Mouse (Mus musculus) retina, postnatal 1 day (tissue): ENCODE measurements at regions not wholly inside any gene's neighbourhood (a gene's known extent, or its start where the extent isn't known, plus 50 kb on each side); places are given as distances from the start of the nearest gene placed in this dataset.

Source experiments
- DNase-seq: peaks from one replicate; pipeline ENCODE4 v3.0.0-alpha.2; 2012

GRCm38 (mm10) chr12:77997916-77998315, 196.1 kb upstream of the Gm6657 start:
- no peak for DNase-seq

- DNase-seq = no peak
Measured at GRCm38 (mm10) chr12:78000401-78000800, 193.6 kb upstream of the Gm6657 start.

- no peak for DNase-seq
Measured at GRCm38 (mm10) chr12:78001846-78002245, 192.2 kb upstream of the Gm6657 start.

GRCm38 (mm10) chr12:78033766-78034165, 160.3 kb upstream of the Gm6657 start:
- DNase-seq = peak; percentile 53

- DNase-seq = no peak
Measured at GRCm38 (mm10) chr12:78046582-78046981, 147.5 kb upstream of the Gm6657 start.

GRCm38 (mm10) chr12:78055956-78056355, 138.1 kb upstream of the Gm6657 start:
- peak; percentile 74 for DNase-seq

GRCm38 (mm10) chr12:78057166-78057565, 136.9 kb upstream of the Gm6657 start:
- no peak for DNase-seq

- DNase-seq = no peak
Measured at GRCm38 (mm10) chr12:78059965-78060364, 134.1 kb upstream of the Gm6657 start.

GRCm38 (mm10) chr12:78066024-78066423, 128.0 kb upstream of the Gm6657 start:
- no peak for DNase-seq

GRCm38 (mm10) chr12:78072935-78073334, 121.1 kb upstream of the Gm6657 start:
- no peak for DNase-seq

GRCm38 (mm10) chr12:78074290-78074802, 119.7 kb upstream of the Gm6657 start:
- DNase-seq = no peak

- no peak for DNase-seq
Measured at GRCm38 (mm10) chr12:78077285-78077684, 116.8 kb upstream of the Gm6657 start.

- no peak for DNase-seq
Measured at GRCm38 (mm10) chr12:78082163-78082562, 111.9 kb upstream of the Gm6657 start.

GRCm38 (mm10) chr12:78086016-78086415, 108.0 kb upstream of the Gm6657 start:
- DNase-seq = no peak

- no peak for DNase-seq
Measured at GRCm38 (mm10) chr12:78087921-78088320, 106.1 kb upstream of the Gm6657 start.

GRCm38 (mm10) chr12:78094471-78094870, 99.6 kb upstream of the Gm6657 start:
- DNase-seq = no peak

- DNase-seq = no peak
Measured at GRCm38 (mm10) chr12:78095352-78095751, 98.7 kb upstream of the Gm6657 start.

GRCm38 (mm10) chr12:78095916-78096315, 98.1 kb upstream of the Gm6657 start:
- DNase-seq = no peak

- no peak for DNase-seq
Measured at GRCm38 (mm10) chr12:78097119-78097518, 96.9 kb upstream of the Gm6657 start.

GRCm38 (mm10) chr12:78097692-78098091, 96.3 kb upstream of the Gm6657 start:
- no peak for DNase-seq

GRCm38 (mm10) chr12:78098765-78099194, 95.3 kb upstream of the Gm6657 start:
- DNase-seq = peak; percentile 22

GRCm38 (mm10) chr12:78099761-78100160, 94.3 kb upstream of the Gm6657 start:
- peak; percentile 69 for DNase-seq

- no peak for DNase-seq
Measured at GRCm38 (mm10) chr12:78100756-78101155, 93.3 kb upstream of the Gm6657 start.

- DNase-seq = no peak
Measured at GRCm38 (mm10) chr12:78109931-78110330, 84.1 kb upstream of the Gm6657 start.

- no peak for DNase-seq
Measured at GRCm38 (mm10) chr12:78118131-78118530, 75.9 kb upstream of the Gm6657 start.

- DNase-seq = no peak
Measured at GRCm38 (mm10) chr12:78119246-78119645, 74.8 kb upstream of the Gm6657 start.
